Mouse (Mus musculus) cerebellum, adult 2 months (tissue): ENCODE data around the gene Rpl13a.

Source experiments
- CTCF ChIP-seq: fragments of 200-500 bp; IDR thresholded peaks from 2 replicates; pipeline ENCODE4 v1.5.1; 2011; ENCODE audit warnings: low read depth, mild to moderate bottlenecking, control low read depth, low read length, moderate library complexity, borderline replicate concordance; ENCODE audit not compliant: insufficient read depth
- POLR2A ChIP-seq: fragments of 200-500 bp; IDR thresholded peaks from 2 replicates; pipeline ENCODE4 v1.6.1; 2011; ENCODE audit warnings: low read length, control low read depth, borderline replicate concordance; ENCODE audit not compliant: insufficient read depth

GRCm38 (mm10) chr7:45168656-45169055 is 40.1 kb upstream of the Rpl13a start:
- TF ChIP-seq POLR2A (no peak), CTCF (no peak)
